Comparison of ENCODE assay signal across 9 mouse cellular contexts in the genomic region with DNA sequence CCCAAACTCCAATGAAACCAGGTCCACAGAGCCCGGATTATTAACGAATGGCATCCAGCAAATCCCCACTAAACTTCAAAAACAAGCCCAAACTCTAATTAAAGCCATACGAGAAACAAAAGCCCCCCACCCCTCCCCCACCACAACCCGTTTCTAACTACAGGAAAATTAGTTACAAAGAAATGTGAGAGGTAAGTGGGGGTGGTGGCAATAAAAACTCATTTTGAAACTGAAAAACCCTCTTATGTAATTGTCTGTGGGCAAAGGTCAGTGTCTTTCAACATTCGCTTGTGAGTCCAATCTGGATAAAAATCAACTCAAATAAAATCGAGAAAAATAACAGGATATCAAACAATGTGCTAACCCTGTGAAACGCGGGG. TPM values are rescaled to one million over a fixed set of nuclear protein-coding genes. Genes with fewer than 3 reads are reported as not detected.
A peak's percentile ranks its signal among the peaks of the same experiment; 100 is the strongest.
DNase-seq lines count a peak whose midpoint lies in the region; ATAC-seq and TF ChIP-seq lines count a peak whose summit lies in the region.
"Had no signal": no experiment of that assay in that cellular context is flagged by ENCODE, and none has a peak within 500 bp of the region (broad histone marks: within the 10 kb centered on the region; RNA-seq: fewer than 3 reads in every experiment).

No protein-coding gene starts in this region.

- peak overlapping the region; percentile 66; the same call in 1 of the 2 replicates for H3K27ac ChIP-seq in heart, postnatal 0 days (ENCODE audit: low read depth)
- peak overlapping the region; percentile 83 for H3K27ac ChIP-seq in brown adipose tissue, adult 24 weeks (replicated peaks; ENCODE audit: low read depth, low read length)
- no peak overlapping the region for H3K27ac ChIP-seq in forebrain, postnatal 0 days (ENCODE audit: low read depth, low read length)
- peak overlapping the region; percentile 65 for H3K27ac ChIP-seq in limb, embryonic 12.5 days

- WGBS in heart, postnatal 0 days = 45% methylated on average over 8 of the region's 8 CpGs
- 10% methylated on average over 8 of the region's 8 CpGs for WGBS in forebrain, postnatal 0 days
- WGBS in limb, embryonic 12.5 days = 10% methylated on average over 8 of the region's 8 CpGs

- H3K9ac ChIP-seq in heart, postnatal 0 days (replicated peaks; ENCODE audit: low read depth, low read length) = no peak overlapping the region
- H3K9ac ChIP-seq in forebrain, postnatal 0 days = 0 out of 2 replicates have a peak overlapping the region, but pooled peaks have one; percentile 94
- H3K9ac ChIP-seq in limb, embryonic 12.5 days (replicated peaks) = no peak overlapping the region

- intact Hi-C loops in heart, postnatal 25 days (cut with DNase I) = no loop called here

- H3K4me1 ChIP-seq in heart, postnatal 0 days (ENCODE audit: control insufficient read depth, insufficient read depth) = peaks cover 36% of the 10 kb centered on the region
- H3K4me1 ChIP-seq in brown adipose tissue, adult 24 weeks (ENCODE audit: control insufficient read depth, insufficient read depth, insufficient read length, low read length) = peaks cover 19% of the 10 kb centered on the region
- peaks cover 18% of the 10 kb centered on the region for H3K4me1 ChIP-seq in forebrain, postnatal 0 days (ENCODE audit: insufficient read depth)
- H3K4me1 ChIP-seq in limb, embryonic 12.5 days (replicated peaks) = peaks cover 41% of the 10 kb centered on the region

- no peaks in the 10 kb centered on the region for H3K9me3 ChIP-seq in heart, postnatal 0 days (replicated peaks; ENCODE audit: control insufficient read depth, low read length)
- H3K9me3 ChIP-seq in forebrain, postnatal 0 days (ENCODE audit: low read length) = no peaks in the 10 kb centered on the region
- no peaks in the 10 kb centered on the region for H3K9me3 ChIP-seq in limb, embryonic 12.5 days

- 0 out of 2 replicates have a peak overlapping the region, but pooled peaks have one; percentile 4 for H3K4me3 ChIP-seq in heart, postnatal 0 days (ENCODE audit: low read depth, low read length)
- peak overlapping the region; percentile 28 for H3K4me3 ChIP-seq in brown adipose tissue, adult 24 weeks (ENCODE audit: insufficient read depth, low read depth, low read length)
- H3K4me3 ChIP-seq in forebrain, postnatal 0 days (ENCODE audit: low read depth, low read length) = peak overlapping the region; percentile 81; the same call in 1 of the 2 replicates
- no peak overlapping the region for H3K4me3 ChIP-seq in limb, embryonic 12.5 days (replicated peaks)

- no peak for DNase-seq in heart, postnatal 0 days (ENCODE audit: low spot score)
- DNase-seq in heart, postnatal 25 days (ENCODE audit: low spot score) = no peak
- no peak for DNase-seq in forebrain, postnatal 0 days
- DNase-seq in adrenal gland, postnatal 25 days = no peak
- DNase-seq in right cerebral cortex, postnatal 4 days = no peak
- no peak for DNase-seq in cerebellum, postnatal 36 days
- DNase-seq: gastrocnemius, postnatal 36 days had no signal

- H3K4me2 ChIP-seq in heart, postnatal 0 days (ENCODE audit: low read depth, low read length) = peak overlapping the region; percentile 45
- H3K4me2 ChIP-seq in forebrain, postnatal 0 days (ENCODE audit: low read depth) = peak overlapping the region; percentile 99
- H3K4me2 ChIP-seq in limb, embryonic 12.5 days = peak overlapping the region; percentile 97

- no peak for TF ChIP-seq EP300 in heart, postnatal 0 days (IDR thresholded peaks at IDR 0.05; ENCODE audit: low read depth)

- H3K36me3 ChIP-seq in heart, postnatal 0 days (replicated peaks; ENCODE audit: control insufficient read depth, insufficient read depth, low read length) = no peaks in the 10 kb centered on the region
- H3K36me3 ChIP-seq in forebrain, postnatal 0 days (ENCODE audit: insufficient read depth) = no peaks in the 10 kb centered on the region
- H3K36me3 ChIP-seq in limb, embryonic 12.5 days = no peaks in the 10 kb centered on the region

- H3K27me3 ChIP-seq in heart, postnatal 0 days (ENCODE audit: control insufficient read depth, insufficient read depth, low read length) = no peaks in the 10 kb centered on the region
- H3K27me3 ChIP-seq in forebrain, postnatal 0 days (ENCODE audit: insufficient read depth, low read length) = no peaks in the 10 kb centered on the region
- no peaks in the 10 kb centered on the region for H3K27me3 ChIP-seq in limb, embryonic 12.5 days

- no peak for TF ChIP-seq CTCF in heart, postnatal 0 days (IDR thresholded peaks at IDR 0.05; ENCODE audit: low read depth)
- no peak for TF ChIP-seq CTCF in forebrain, postnatal 0 days (IDR thresholded peaks at IDR 0.05; ENCODE audit: low read depth)

- no peak for ATAC-seq in heart, postnatal 0 days (ENCODE audit: insufficient read depth, low read depth)
- no peak for ATAC-seq in forebrain, postnatal 0 days
- no peak for ATAC-seq in limb, embryonic 12.5 days (ENCODE audit: insufficient number of reproducible peaks, insufficient read depth, low FRiP score, low TSS enrichment, low read depth)

RNA-seq across cellular contexts. Expression of gene Nfil3, which starts 4.8 kb away (rescaled TPM):
- 16.5 and 18.0 TPM in 2 replicates for total RNA-seq in heart, postnatal 0 days (2014; rRNA removed; ENCODE audit: low replicate concordance)
- polyA plus RNA-seq in heart, postnatal 0 days (2015; fragmentation: Nextera tagmentation; extraction: Ambion mirVana) = 20.0 and 20.3 TPM in 2 replicates
- total RNA-seq in heart, postnatal 25 days (2021) = 10 to 100 TPM; 13.3 to 36.5 TPM
- 9.6 and 37.4 TPM in 2 replicates for polyA plus RNA-seq in brown adipose tissue, adult 24 weeks (2012; ENCODE audit: insufficient read depth, insufficient read length, missing spikeins)
- total RNA-seq in forebrain, postnatal 0 days (2014; rRNA removed) = 20.8 and 29.3 TPM in 2 replicates
- polyA plus RNA-seq in forebrain, postnatal 0 days (2015; fragmentation: Nextera tagmentation; extraction: Ambion mirVana) = 36.8 and 37.7 TPM in 2 replicates
- polyA plus RNA-seq in limb, embryonic 12.5 days (2016; fragmentation: Nextera tagmentation; extraction: Ambion mirVana) = 30.1 and 31.6 TPM in 2 replicates
- 11.6 and 18.4 TPM in 2 replicates for total RNA-seq in adrenal gland, postnatal 25 days (2021)

RNA-seq across cellular contexts. Expression of gene Auh, which starts 46.6 kb away (rescaled TPM):
- 56.4 and 61.3 TPM in 2 replicates for total RNA-seq in heart, postnatal 0 days (2014; rRNA removed; ENCODE audit: low replicate concordance)
- polyA plus RNA-seq in heart, postnatal 0 days (2015; fragmentation: Nextera tagmentation; extraction: Ambion mirVana) = 60.7 and 63.5 TPM in 2 replicates
- total RNA-seq in heart, postnatal 25 days (2021) = 100 to 1,000 TPM; 114 to 131 TPM
- polyA plus RNA-seq in brown adipose tissue, adult 24 weeks (2012; ENCODE audit: insufficient read depth, insufficient read length, missing spikeins) = 196 and 200 TPM in 2 replicates
- 50.3 and 56.2 TPM in 2 replicates for total RNA-seq in forebrain, postnatal 0 days (2014; rRNA removed)
- polyA plus RNA-seq in forebrain, postnatal 0 days (2015; fragmentation: Nextera tagmentation; extraction: Ambion mirVana) = 55.3 and 58.7 TPM in 2 replicates
- polyA plus RNA-seq in limb, embryonic 12.5 days (2016; fragmentation: Nextera tagmentation; extraction: Ambion mirVana) = 40.8 and 41.0 TPM in 2 replicates
- total RNA-seq in adrenal gland, postnatal 25 days (2021) = 149 and 158 TPM in 2 replicates

Comparison
In these comparisons a context has a peak if more than half of its experiments do, and no peak if none do; other contexts are left out.
1. H3K4me2 ChIP-seq: peak in every context shown above with its lines; median percentile 99 in forebrain, postnatal 0 days; 97 in limb, embryonic 12.5 days; 45 in heart, postnatal 0 days.